Mouse (Mus musculus): Measurements from ENCODE around the gene Prtg. TPM values are rescaled to one million over a fixed set of nuclear protein-coding genes. Genes with fewer than 3 reads are reported as not detected.

Gene Prtg
- total and polyA plus RNA-seq, 3 experiments = not detected

DNA sequence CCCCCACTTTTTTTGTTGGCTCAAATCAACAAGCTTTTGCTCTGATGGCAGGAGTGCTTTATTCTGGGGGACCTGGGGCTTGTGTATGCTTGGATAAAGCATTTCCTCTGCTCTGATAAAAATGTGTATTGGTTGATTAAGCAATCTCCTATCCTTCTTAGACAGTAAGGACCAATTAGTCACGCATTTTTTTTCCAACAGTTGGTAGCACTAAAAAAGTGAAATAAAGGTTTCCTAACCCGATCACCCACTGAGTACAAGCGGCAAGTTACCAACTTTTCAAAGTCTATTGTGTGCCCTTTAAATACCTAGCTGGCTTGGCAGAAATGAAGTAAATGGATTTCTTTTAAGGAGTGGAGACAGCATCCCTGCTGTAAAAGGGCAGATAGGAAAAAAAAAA lies 1.9 kb downstream of the Prtg start:
- Histone ChIP-seq H3K79me2 (replicated peaks; ENCODE audit: control insufficient read depth, extremely low read depth, insufficient read depth, poor library complexity, severe bottlenecking) (no peaks in the 10 kb centered on the region), H3K4me3 (replicated peaks in 1 of 3; ENCODE audit: low read depth in 2 of 3, low read length in 2 of 3, poor library complexity in 1 of 3) (no peak overlapping the region), H3K4me2 (ENCODE audit: insufficient read depth, low read depth, poor library complexity, severe bottlenecking) (no peak overlapping the region), H3K9me3 (replicated peaks; ENCODE audit: low read length) (peaks cover 5% of the 10 kb centered on the region), H3K27me3 (replicated peaks) (no peaks in the 10 kb centered on the region), H3K36me3 (replicated peaks in 1 of 2; ENCODE audit: control insufficient read depth in 1 of 2, insufficient read depth in 1 of 2, low read length in 1 of 2) (no peaks in the 10 kb centered on the region), H3K4me1 (ENCODE audit: control insufficient read depth in 1 of 2, insufficient read depth in 2 of 2) (peaks cover 5 to 9% of the 10 kb centered on the region in 2 experiments; a peak in 3 of 4 replicates), H3K27ac (ENCODE audit: insufficient read depth, low read depth) (no peak overlapping the region), H3K9ac (ENCODE audit: insufficient read depth, low read depth) (no peak overlapping the region)
- dilution Hi-C loops (cut with MboI; ENCODE audit: extremely low pct_ligation_motif_present, extremely low pct_unique_long_range_greater_than_20kb, low sequenced_read_pairs) (no loop called here), in situ Hi-C loops (cut with MboI; ENCODE audit: low pct_ligation_motif_present, low pct_unique_long_range_greater_than_20kb, low sequenced_read_pairs) (no loop called here)
- TF ChIP-seq EP300 (IDR thresholded peaks at IDR 0.05; ENCODE audit: low read length) (no peak), UBTF (IDR thresholded peaks at IDR 0.05; ENCODE audit: low read depth, low read length) (no peak), JUND (conservative IDR thresholded peaks at IDR 0.05; ENCODE audit: low read depth, low read length) (no peak), POLR2AphosphoS2 (IDR thresholded peaks at IDR 0.05; ENCODE audit: low read depth, low read length) (no peak), CTCF (conservative IDR thresholded peaks at IDR 0.05 in 1 of 2, IDR thresholded peaks at IDR 0.05 in 1 of 2; ENCODE audit: low read depth in 2 of 2, low read length in 2 of 2) (no peak), KAT2A (IDR thresholded peaks at IDR 0.05; ENCODE audit: insufficient replicate concordance, low read length) (no peak), USF1 (IDR thresholded peaks at IDR 0.05; ENCODE audit: low read depth, low read length) (no peak), MAX (IDR thresholded peaks at IDR 0.05; ENCODE audit: low read length) (no peak), POLR2A (IDR thresholded peaks at IDR 0.05; ENCODE audit: low read depth, low read length) (no peak), NELFE (IDR thresholded peaks at IDR 0.05; ENCODE audit: low read depth, low read length) (no peak), MXI1 (IDR thresholded peaks at IDR 0.05; ENCODE audit: low read depth, low read length) (no peak), ELF1 (IDR thresholded peaks at IDR 0.05; ENCODE audit: low read depth, low read length) (no peak)
- no peak for DNase-seq (ENCODE audit: extremely low read depth)

DNA sequence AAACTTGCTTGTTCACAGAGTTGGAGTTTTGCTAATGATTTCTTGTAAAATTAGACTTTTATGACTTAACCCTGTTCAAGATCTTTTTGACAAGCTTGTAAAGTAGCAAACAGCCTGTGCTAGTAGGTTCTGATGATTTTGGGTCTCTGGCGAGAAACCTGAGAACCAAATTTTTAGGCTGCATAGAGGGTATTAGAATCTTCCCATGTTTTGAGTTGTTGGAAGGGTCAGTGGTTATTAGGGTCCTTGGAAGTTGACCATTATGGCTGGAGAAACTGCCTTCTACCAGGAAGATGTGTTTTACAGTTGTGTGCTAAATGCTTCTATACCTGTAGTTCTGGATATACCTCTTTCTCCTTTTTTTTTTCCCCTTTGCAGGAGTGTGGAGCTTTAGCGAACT lies 2.4 kb downstream of the Prtg start:
- Histone ChIP-seq H3K4me1 (ENCODE audit: control insufficient read depth in 1 of 2, insufficient read depth in 2 of 2) (peaks cover 5 to 14% of the 10 kb centered on the region in 2 experiments; a peak in 3 of 4 replicates), H3K27me3 (replicated peaks) (no peaks in the 10 kb centered on the region), H3K4me3 (replicated peaks in 1 of 3; ENCODE audit: low read depth in 2 of 3, low read length in 2 of 3, poor library complexity in 1 of 3) (no peak overlapping the region), H3K79me2 (replicated peaks; ENCODE audit: control insufficient read depth, extremely low read depth, insufficient read depth, poor library complexity, severe bottlenecking) (no peaks in the 10 kb centered on the region), H3K4me2 (ENCODE audit: insufficient read depth, low read depth, poor library complexity, severe bottlenecking) (no peak overlapping the region), H3K9ac (ENCODE audit: insufficient read depth, low read depth) (no peak overlapping the region), H3K36me3 (replicated peaks in 1 of 2; ENCODE audit: control insufficient read depth in 1 of 2, insufficient read depth in 1 of 2, low read length in 1 of 2) (no peaks in the 10 kb centered on the region), H3K27ac (ENCODE audit: insufficient read depth, low read depth) (no peak overlapping the region), H3K9me3 (replicated peaks; ENCODE audit: low read length) (peaks cover 5% of the 10 kb centered on the region)
- dilution Hi-C loops (cut with MboI; ENCODE audit: extremely low pct_ligation_motif_present, extremely low pct_unique_long_range_greater_than_20kb, low sequenced_read_pairs) = no loop called here
- no peak for TF ChIP-seq NELFE (IDR thresholded peaks at IDR 0.05; ENCODE audit: low read depth, low read length)
- in situ Hi-C loops (cut with MboI; ENCODE audit: low pct_ligation_motif_present, low pct_unique_long_range_greater_than_20kb, low sequenced_read_pairs) = no loop called here
- DNase-seq (ENCODE audit: extremely low read depth) = no peak

DNA sequence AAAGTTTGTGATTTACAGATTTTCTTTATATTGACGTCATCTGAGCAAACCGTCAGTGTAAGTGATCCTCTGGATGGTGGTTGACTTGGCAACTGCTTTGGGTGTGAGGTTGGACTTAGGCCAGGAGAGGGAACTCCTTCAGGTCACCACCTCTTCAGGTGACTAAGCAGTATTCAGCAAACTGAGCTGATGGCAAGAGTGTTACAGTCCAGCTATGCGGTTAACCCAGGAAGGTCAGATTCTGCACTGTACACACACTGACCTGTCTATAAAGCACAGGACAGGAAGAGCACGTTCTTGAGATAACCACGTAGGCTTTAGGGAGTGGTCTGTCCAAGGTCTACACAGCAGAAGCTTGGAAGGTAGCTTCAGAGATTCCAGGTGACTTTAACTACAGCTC lies 3.9 kb downstream of the Prtg start:
- H3K27ac ChIP-seq (ENCODE audit: insufficient read depth, low read depth) = no peak overlapping the region
- H3K27me3 ChIP-seq (replicated peaks) = no peaks in the 10 kb centered on the region
- H3K36me3 ChIP-seq (replicated peaks in 1 of 2; ENCODE audit: control insufficient read depth in 1 of 2, insufficient read depth in 1 of 2, low read length in 1 of 2) = no peaks in the 10 kb centered on the region
- DNase-seq (ENCODE audit: extremely low read depth) = no peak
- H3K4me1 ChIP-seq (ENCODE audit: control insufficient read depth in 1 of 2, insufficient read depth in 2 of 2) = peaks cover 5 to 19% of the 10 kb centered on the region in 2 experiments; a peak in 3 of 4 replicates
- H3K9ac ChIP-seq (ENCODE audit: insufficient read depth, low read depth) = no peak overlapping the region
- dilution Hi-C loops (cut with MboI; ENCODE audit: extremely low pct_ligation_motif_present, extremely low pct_unique_long_range_greater_than_20kb, low sequenced_read_pairs) = no loop called here
- peaks cover 5% of the 10 kb centered on the region for H3K9me3 ChIP-seq (replicated peaks; ENCODE audit: low read length)
- no peak overlapping the region for H3K4me2 ChIP-seq (ENCODE audit: insufficient read depth, low read depth, poor library complexity, severe bottlenecking)
- in situ Hi-C loops (cut with MboI; ENCODE audit: low pct_ligation_motif_present, low pct_unique_long_range_greater_than_20kb, low sequenced_read_pairs) = no loop called here
- TF ChIP-seq USF1 (IDR thresholded peaks at IDR 0.05; ENCODE audit: low read depth, low read length) (no peak), NRF1 (IDR thresholded peaks at IDR 0.05; ENCODE audit: low read depth, low read length) (no peak), EP300 (IDR thresholded peaks at IDR 0.05; ENCODE audit: low read length) (no peak), IRF4 (IDR thresholded peaks at IDR 0.05; ENCODE audit: low read depth, low read length) (no peak), PAX5 (IDR thresholded peaks at IDR 0.05; ENCODE audit: low read length) (no peak)
- no peak overlapping the region for H3K4me3 ChIP-seq (replicated peaks in 1 of 3; ENCODE audit: low read depth in 2 of 3, low read length in 2 of 3, poor library complexity in 1 of 3)
- H3K79me2 ChIP-seq (replicated peaks; ENCODE audit: control insufficient read depth, extremely low read depth, insufficient read depth, poor library complexity, severe bottlenecking) = no peaks in the 10 kb centered on the region

Data from CH12.LX (cell line).